Mouse (Mus musculus): ENCODE data around the gene Reps2. TPM values are rescaled to one million over a fixed set of nuclear protein-coding genes. Genes with fewer than 3 reads are reported as not detected.

Reps2 gene
- total and polyA plus RNA-seq, 2 experiments = 3.0 to 18.5 TPM

- Histone ChIP-seq H3K9ac (ENCODE audit: low read depth, low read length) (no peak overlapping the region), H3K27me3 (ENCODE audit: control insufficient read depth, insufficient read depth, low read length) (no peaks in the 10 kb centered on the region), H3K27ac (replicated peaks; ENCODE audit: insufficient read depth, low read depth, low read length) (no peak overlapping the region), H3K79me2 (ENCODE audit: control insufficient read depth, insufficient read depth, low read length) (no peaks in the 10 kb centered on the region), H3K36me3 (ENCODE audit: control insufficient read depth, insufficient read depth, low read length) (no peaks in the 10 kb centered on the region), H3K4me1 (ENCODE audit: control insufficient read depth, insufficient read depth, low read length) (no peaks in the 10 kb centered on the region), H3K4me3 (ENCODE audit: insufficient read depth, low read depth, low read length) (no peak overlapping the region)
- DNase-seq (ENCODE audit: extremely low read depth, low read depth, low spot score) = no peak
- TF ChIP-seq POLR2A (IDR thresholded peaks at IDR 0.05; ENCODE audit: extremely low read depth, insufficient read depth, low read length) (no peak), CTCF (IDR thresholded peaks at IDR 0.05; ENCODE audit: low read depth, low read length) (no peak)
- WGBS = 57% methylated on average over 2 of the region's 2 CpGs
Observed at GRCm38 (mm10) chrX:162503436-162503835, 140.0 kb downstream of the Reps2 start.

- no peaks in the 10 kb centered on the region for H3K4me1 ChIP-seq (ENCODE audit: control insufficient read depth, insufficient read depth, low read length)
- WGBS = 86% methylated on average over 3 of the region's 3 CpGs
- no peaks in the 10 kb centered on the region for H3K79me2 ChIP-seq (ENCODE audit: control insufficient read depth, insufficient read depth, low read length)
- H3K27ac ChIP-seq (replicated peaks; ENCODE audit: insufficient read depth, low read depth, low read length) = no peak overlapping the region
- TF ChIP-seq CTCF (IDR thresholded peaks at IDR 0.05; ENCODE audit: low read depth, low read length) (no peak), POLR2A (IDR thresholded peaks at IDR 0.05; ENCODE audit: extremely low read depth, insufficient read depth, low read length) (no peak)
- DNase-seq (ENCODE audit: extremely low read depth, low read depth, low spot score) = no peak
- no peak overlapping the region for H3K4me3 ChIP-seq (ENCODE audit: insufficient read depth, low read depth, low read length)
- H3K27me3 ChIP-seq (ENCODE audit: control insufficient read depth, insufficient read depth, low read length) = no peaks in the 10 kb centered on the region
- no peak overlapping the region for H3K9ac ChIP-seq (ENCODE audit: low read depth, low read length)
- H3K36me3 ChIP-seq (ENCODE audit: control insufficient read depth, insufficient read depth, low read length) = no peaks in the 10 kb centered on the region
Observed at GRCm38 (mm10) chrX:162500962-162501361, 142.5 kb downstream of the Reps2 start.

- Histone ChIP-seq H3K27me3 (ENCODE audit: control insufficient read depth, insufficient read depth, low read length) (no peaks in the 10 kb centered on the region), H3K4me1 (ENCODE audit: control insufficient read depth, insufficient read depth, low read length) (no peaks in the 10 kb centered on the region), H3K27ac (replicated peaks; ENCODE audit: insufficient read depth, low read depth, low read length) (no peak overlapping the region), H3K9ac (ENCODE audit: low read depth, low read length) (no peak overlapping the region), H3K79me2 (ENCODE audit: control insufficient read depth, insufficient read depth, low read length) (no peaks in the 10 kb centered on the region), H3K4me3 (ENCODE audit: insufficient read depth, low read depth, low read length) (no peak overlapping the region), H3K36me3 (ENCODE audit: control insufficient read depth, insufficient read depth, low read length) (no peaks in the 10 kb centered on the region)
- 58% methylated on average over 2 of the region's 2 CpGs for WGBS
- DNase-seq (ENCODE audit: extremely low read depth, low read depth, low spot score) = no peak
- TF ChIP-seq POLR2A (IDR thresholded peaks at IDR 0.05; ENCODE audit: extremely low read depth, insufficient read depth, low read length) (no peak), CTCF (IDR thresholded peaks at IDR 0.05; ENCODE audit: low read depth, low read length) (no peak)
Observed at GRCm38 (mm10) chrX:162496485-162496884, 147.0 kb downstream of the Reps2 start.

GRCm38 (mm10) chrX:162488630-162489029, 154.8 kb downstream of the Reps2 start:
- H3K4me1 ChIP-seq (ENCODE audit: control insufficient read depth, insufficient read depth, low read length) = no peaks in the 10 kb centered on the region
- no peaks in the 10 kb centered on the region for H3K79me2 ChIP-seq (ENCODE audit: control insufficient read depth, insufficient read depth, low read length)
- DNase-seq (ENCODE audit: extremely low read depth, low read depth, low spot score) = no peak
- TF ChIP-seq POLR2A (IDR thresholded peaks at IDR 0.05; ENCODE audit: extremely low read depth, insufficient read depth, low read length) (no peak), CTCF (IDR thresholded peaks at IDR 0.05; ENCODE audit: low read depth, low read length) (no peak)
- no peak overlapping the region for H3K9ac ChIP-seq (ENCODE audit: low read depth, low read length)
- H3K4me3 ChIP-seq (ENCODE audit: insufficient read depth, low read depth, low read length) = no peak overlapping the region
- no peaks in the 10 kb centered on the region for H3K27me3 ChIP-seq (ENCODE audit: control insufficient read depth, insufficient read depth, low read length)
- no peak overlapping the region for H3K27ac ChIP-seq (replicated peaks; ENCODE audit: insufficient read depth, low read depth, low read length)
- WGBS = 54% methylated on average over 1 of the region's 1 CpGs
- H3K36me3 ChIP-seq (ENCODE audit: control insufficient read depth, insufficient read depth, low read length) = no peaks in the 10 kb centered on the region

GRCm38 (mm10) chrX:162487734-162488133, 155.7 kb downstream of the Reps2 start:
- Histone ChIP-seq H3K4me1 (ENCODE audit: control insufficient read depth, insufficient read depth, low read length) (no peaks in the 10 kb centered on the region), H3K27ac (replicated peaks; ENCODE audit: insufficient read depth, low read depth, low read length) (no peak overlapping the region), H3K79me2 (ENCODE audit: control insufficient read depth, insufficient read depth, low read length) (no peaks in the 10 kb centered on the region), H3K27me3 (ENCODE audit: control insufficient read depth, insufficient read depth, low read length) (no peaks in the 10 kb centered on the region), H3K36me3 (ENCODE audit: control insufficient read depth, insufficient read depth, low read length) (no peaks in the 10 kb centered on the region), H3K9ac (ENCODE audit: low read depth, low read length) (no peak overlapping the region), H3K4me3 (ENCODE audit: insufficient read depth, low read depth, low read length) (no peak overlapping the region)
- DNase-seq (ENCODE audit: extremely low read depth, low read depth, low spot score) = no peak
- TF ChIP-seq POLR2A (IDR thresholded peaks at IDR 0.05; ENCODE audit: extremely low read depth, insufficient read depth, low read length) (no peak), CTCF (IDR thresholded peaks at IDR 0.05; ENCODE audit: low read depth, low read length) (no peak)

GRCm38 (mm10) chrX:162470213-162470612, 173.2 kb downstream of the Reps2 start:
- H3K9ac ChIP-seq (ENCODE audit: low read depth, low read length) = no peak overlapping the region
- no peak for DNase-seq (ENCODE audit: extremely low read depth, low read depth, low spot score)
- no peak overlapping the region for H3K27ac ChIP-seq (replicated peaks; ENCODE audit: insufficient read depth, low read depth, low read length)
- H3K4me3 ChIP-seq (ENCODE audit: insufficient read depth, low read depth, low read length) = no peak overlapping the region
- H3K36me3 ChIP-seq (ENCODE audit: control insufficient read depth, insufficient read depth, low read length) = no peaks in the 10 kb centered on the region
- WGBS = 81% methylated on average over 3 of the region's 3 CpGs
- H3K79me2 ChIP-seq (ENCODE audit: control insufficient read depth, insufficient read depth, low read length) = no peaks in the 10 kb centered on the region
- no peaks in the 10 kb centered on the region for H3K4me1 ChIP-seq (ENCODE audit: control insufficient read depth, insufficient read depth, low read length)
- no peak for TF ChIP-seq CTCF (IDR thresholded peaks at IDR 0.05; ENCODE audit: low read depth, low read length)
- no peak for TF ChIP-seq POLR2A (IDR thresholded peaks at IDR 0.05; ENCODE audit: extremely low read depth, insufficient read depth, low read length)
- H3K27me3 ChIP-seq (ENCODE audit: control insufficient read depth, insufficient read depth, low read length) = no peaks in the 10 kb centered on the region
